Mouse (Mus musculus) frontal cortex, postnatal 14 days (tissue): Measurements from ENCODE around the gene Hnrnpl.
A peak's percentile ranks its signal among the peaks of the same experiment; 100 is the strongest.

Experiments used
- DNase-seq, 2 experiments: peaks; one replicate each; pipeline ENCODE4 v3.0.0; 2022; ENCODE audit warnings: low spot score in 2 of 2

Gene Hnrnpl

DNA sequence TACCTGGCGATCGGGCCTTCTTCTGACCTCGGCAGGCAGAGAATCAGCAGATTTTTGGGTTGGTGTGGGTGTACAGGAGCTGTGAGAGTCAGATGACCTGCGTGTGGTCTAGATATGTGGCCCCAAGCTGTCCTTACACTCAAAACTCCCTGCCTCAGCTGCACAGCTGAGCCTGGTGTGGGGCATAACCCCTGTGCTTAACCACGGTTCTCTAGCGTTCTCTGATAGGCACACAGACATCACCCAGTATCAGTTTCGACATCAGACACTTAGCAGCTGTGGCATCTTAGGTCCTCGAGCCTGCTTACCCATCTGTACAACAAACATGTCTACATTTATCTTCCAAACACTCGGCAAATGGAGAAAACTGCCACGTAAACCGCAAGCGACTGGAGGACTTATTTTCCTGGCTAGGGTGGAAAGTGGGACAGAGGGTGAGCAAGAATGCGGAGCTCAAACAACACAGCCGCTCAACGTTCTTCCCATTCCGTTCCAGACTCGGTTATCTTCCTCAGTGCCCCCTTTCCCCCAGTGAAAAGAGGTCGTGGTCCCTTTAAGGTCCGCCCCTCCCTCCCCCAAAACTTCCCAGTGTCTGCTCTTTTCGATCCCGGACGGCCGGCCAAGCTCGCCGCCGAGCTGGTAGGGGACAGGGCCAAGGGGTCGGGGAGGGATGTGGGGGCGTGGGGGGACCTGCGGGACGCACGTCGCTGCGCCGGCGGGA lies at the start of gene Hnrnpl:
Gene Hnrnpl (plus strand): TSS at position 321 of the 721 bp plus-strand sequence.
- peak in 1 of 2 experiments; percentile 53 for DNase-seq

DNA sequence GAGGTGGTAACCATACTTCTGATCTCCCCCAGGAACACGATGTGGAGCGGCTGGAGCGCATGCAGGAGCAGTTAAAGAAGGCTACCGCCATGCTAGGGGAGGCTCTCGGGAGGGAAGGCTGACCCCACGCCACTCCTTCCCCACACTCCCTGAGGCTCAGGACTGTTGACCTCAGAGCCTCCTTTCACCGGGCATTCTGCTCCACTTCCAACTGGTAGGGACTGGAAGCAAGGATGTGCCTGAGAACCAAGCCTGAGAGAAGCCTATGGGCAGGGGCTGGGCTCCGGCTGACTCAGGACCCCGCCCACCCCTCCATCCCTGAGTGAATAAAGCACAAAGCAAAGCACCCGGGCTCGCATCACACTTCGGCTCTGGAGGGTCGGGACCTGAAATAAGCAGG lies 49.7 kb upstream of the Hnrnpl start:
- no peak for DNase-seq

DNA sequence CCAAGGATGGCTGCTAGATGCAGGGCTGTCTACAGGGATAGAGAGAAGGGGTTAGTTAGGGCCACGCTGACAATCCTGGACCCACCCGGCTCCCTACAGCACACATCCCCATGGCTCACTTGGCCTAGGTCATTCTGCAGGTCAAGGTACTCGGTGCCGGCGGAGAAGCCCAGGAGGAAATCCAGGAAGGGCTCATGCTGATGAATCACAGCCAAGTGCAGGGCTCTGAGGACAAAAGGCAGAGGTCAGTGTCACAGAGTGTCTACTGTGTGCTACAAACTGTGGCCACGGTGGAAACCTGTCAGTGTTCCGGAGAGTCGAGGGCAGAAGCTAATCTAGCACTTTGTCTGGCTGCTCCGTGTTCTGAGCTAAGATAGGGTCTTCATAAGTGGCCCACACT lies 46.4 kb upstream of the Hnrnpl start:
- no peak for DNase-seq

DNA sequence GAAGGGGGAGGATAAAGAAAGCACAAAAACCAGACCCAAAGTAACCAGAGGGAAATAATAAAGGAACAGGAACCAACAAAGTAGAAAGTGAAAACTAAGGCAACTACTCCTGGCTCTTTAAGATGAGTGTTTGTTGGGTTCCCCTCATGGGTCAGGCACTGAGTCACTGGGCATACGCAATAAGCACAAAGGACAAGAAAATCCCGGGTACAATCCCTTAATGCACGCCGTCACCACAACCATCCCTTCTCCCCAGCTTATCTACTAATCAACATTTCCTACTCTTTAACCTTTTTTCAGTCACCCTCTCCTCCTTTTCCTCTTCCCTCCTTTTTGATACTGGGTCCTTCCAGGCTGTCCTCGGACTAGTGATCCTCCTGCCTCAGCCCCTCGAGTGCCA lies 43.1 kb upstream of the Hnrnpl start:
- DNase-seq, result no peak

DNA sequence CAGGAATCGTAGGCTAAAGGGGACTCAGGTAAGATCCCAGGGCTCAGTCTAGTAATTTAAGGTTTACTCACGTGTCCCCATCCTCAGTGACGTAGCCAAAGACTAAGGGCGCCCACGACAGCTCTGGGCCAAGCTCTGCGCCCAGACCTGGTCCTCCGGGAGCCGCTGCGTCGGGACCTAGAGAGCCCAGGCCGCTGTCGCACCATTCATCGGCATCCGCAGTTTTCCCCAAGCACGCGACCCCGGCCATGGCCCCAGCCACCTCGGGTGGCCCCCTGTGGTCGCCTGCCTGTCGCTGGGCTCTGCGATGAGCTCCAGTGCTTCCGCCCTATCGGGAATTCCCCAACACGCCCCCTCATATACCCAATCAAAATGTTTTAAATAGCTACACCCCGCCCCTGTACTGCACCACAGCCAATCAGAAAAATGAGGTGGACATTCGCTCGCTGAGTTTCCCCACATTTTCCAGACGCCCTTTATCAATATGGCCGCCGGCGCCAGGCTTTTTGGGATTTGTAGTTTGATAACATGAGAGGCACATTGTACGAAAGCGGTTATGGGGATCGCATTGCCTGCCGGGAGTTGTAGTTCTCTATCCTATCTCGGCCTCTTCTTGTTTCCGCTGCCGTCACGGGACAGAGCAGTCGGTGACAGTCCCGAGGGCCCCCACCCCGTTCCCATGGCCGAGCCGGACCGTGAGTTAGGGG lies 42.0 kb upstream of the Hnrnpl start, which contains the start of gene Sirt2:
Gene Sirt2 (plus strand): TSS at position 563 of the 707 bp plus-strand sequence.
- peak; percentile 98 to 99 for DNase-seq

DNA sequence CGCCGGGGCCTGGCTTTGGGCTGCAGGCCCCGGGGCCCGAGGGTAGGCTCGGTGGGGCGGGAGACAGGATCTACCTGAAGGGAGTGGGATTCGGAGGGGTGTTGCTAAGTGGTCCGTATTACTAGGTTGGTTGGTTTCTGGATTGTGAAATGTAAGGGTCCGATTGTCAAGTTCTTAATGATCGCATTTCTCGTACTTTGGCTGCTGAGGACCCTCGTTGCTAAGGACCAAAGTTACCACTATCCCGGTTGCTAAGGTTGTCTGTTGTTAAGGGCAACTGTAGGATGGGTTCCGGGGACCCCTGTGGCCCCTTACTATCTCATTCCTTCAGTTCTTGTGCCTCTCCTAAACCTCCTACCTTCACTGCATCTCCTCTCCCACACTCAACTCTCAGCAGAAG lies 41.4 kb upstream of the Hnrnpl start:
- no peak for DNase-seq

DNA sequence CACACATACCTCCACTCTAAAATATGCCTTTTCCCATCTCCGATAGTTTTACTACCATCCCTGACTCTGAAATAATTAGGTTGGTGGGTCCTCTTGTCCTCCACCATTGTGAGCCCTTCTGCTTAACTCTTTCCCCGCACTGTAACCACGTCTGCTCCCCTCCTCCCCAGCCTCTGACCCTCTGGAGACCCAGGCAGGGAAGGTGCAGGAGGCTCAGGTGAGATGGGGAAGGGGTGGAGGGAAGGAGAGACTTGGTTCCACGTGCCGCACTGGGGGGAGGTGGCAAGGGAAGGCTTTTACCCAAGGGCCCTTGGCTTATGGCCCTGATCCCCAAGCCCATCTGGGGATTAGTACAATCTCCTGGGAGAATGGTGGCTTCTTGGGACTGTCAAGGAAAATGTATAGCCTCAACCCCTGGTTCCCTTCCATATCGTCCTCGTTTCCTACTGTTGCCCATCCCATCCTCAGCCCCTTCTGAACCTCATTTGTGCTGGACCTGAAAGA lies 40.8 kb upstream of the Hnrnpl start, which contains the start of gene Nfkbib:
Gene Nfkbib (minus strand): TSS at position 51 of the 504 bp plus-strand sequence.
- no peak for DNase-seq

DNA sequence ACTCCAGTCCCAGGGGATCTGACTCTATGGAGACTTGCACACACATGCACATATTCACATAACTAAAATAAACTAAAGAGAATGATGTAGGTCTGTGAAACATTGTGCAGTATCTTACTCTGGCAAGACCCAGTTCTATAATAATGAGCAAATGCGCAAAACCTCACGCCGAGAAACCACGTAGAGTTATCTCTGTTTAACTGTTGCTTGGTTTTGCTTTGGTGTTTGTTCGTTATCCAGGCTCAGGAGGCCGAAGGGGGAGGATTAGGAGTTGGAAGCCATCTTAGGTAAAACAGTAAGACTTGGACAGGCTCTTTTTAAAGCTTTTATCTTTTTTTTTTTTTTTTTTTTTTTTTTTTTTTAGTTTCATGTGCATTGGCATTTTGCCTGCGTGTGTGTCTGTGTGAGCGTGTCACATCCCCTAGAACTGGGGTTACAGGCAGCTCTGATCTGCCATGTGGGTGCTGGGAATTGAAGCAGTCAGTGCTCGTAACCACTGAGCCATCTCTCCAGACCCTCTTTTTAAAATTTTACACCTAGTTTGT lies 38.9 kb upstream of the Hnrnpl start:
- DNase-seq, result no peak

DNA sequence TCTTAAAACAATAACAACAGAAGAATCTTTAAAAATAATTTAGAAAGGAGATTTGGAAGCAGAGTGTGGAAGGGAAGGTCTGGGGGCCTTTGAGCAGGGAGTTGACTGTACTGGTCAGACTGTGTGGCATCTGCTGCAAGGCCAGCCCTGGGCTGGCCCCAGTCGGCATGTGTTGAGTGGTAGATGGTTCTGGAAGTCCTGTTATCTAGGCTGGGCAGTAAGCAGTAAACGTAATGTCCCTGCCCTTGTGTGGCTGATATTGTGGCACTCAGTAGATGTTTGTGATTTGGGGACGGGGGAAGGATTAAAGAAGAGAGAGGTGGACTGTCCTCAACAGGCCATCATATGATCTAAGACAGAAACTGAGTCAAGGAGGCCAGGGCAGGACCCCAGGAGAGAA lies 38.0 kb upstream of the Hnrnpl start:
- DNase-seq, result no peak

DNA sequence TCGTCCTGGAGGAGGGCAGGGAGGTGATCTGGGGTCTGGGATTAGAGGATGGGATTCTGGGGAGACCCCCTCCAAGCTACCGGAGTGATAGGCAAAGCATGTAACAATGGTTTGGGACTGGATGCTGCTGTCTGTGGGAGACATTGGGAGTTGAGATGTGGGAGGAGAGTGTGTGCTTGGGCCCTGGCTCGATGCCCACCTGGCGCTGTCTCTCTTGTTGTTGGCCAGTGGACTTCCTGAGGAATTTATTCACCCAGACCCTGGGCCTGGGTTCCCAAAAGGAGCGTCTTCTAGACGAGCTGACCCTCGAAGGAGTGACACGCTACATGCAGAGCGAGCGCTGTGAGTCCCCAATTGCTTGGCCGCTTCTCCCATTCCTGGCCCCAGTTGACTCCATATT lies 36.5 kb upstream of the Hnrnpl start:
- DNase-seq, result no peak

DNA sequence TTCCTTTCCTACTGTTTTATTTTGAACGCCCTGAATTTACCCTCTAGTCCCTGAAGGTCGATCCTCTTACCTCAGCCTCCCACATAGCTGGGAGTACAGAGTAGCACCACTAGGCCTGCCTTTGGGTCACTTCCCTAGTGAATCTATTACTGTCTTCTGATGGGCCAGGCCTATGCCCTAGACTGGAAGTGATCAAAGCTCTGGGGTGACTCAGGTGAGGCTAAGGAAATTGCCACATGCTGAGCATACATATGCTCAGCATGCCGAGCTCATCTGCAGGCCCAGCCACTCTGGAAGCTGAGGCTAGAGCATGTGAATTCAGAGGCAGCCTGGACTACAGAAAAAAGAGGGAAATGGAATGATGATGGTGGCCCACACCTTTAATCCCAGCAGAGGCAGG lies 35.2 kb upstream of the Hnrnpl start:
- no peak for DNase-seq

DNA sequence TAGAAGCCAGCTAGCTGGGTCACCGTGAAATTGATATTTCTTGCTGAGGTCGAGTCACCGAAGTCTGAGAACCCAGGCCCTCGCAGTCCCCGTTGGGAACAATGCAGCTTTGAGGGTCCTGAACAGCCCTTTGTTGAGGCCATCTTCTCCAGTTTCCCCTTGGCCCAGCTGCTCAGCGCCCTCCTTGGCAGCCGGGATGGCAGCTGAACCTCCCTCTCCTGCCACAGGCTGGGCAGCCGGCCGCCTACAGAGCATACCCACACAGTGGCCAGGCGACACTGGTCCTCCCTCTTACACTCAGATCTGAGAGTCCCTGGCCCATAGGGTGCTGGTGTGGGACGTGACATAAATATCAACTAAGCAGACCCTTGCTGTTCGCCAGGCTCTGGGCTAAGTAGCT lies 34.2 kb upstream of the Hnrnpl start:
- DNase-seq, result no peak

DNA sequence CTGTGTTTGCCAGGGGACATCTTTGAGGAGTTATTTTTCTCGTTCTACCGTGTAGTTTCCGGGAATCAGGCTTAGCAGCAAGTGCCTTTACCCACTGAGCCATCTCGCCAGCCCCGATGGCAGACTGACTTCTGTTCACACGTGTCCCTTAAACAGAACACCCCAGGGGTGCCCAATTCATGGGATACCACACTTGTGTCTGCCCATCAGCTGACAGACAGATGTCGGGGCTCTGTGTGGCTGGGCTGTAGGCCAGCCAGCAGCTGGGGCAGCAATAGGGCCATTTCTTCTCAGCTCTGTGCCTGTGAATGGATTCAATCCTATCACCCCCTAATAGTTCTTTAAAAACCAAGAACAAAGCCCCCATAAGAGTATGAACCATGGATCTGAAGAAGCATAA lies 33.2 kb upstream of the Hnrnpl start:
- DNase-seq, result no peak

DNA sequence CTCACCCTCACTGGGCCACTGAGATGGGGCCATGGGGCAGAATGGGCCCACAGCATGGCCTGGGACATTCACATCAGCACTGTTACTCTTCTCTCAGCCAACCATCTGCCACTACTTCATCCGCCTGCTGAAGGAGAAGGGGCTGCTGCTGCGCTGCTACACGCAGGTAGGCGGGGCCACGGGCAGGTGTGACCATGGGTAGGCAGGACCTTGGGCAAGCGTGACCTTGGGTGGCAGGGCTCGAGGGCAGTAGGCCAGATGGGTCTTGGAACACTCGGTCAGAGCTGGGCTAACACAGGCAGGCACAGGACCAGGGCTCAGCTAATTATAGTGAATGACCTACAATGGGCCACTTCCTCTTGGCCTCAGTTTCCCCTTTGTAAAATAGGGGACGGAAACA lies 29.5 kb upstream of the Hnrnpl start:
- no peak for DNase-seq

DNA sequence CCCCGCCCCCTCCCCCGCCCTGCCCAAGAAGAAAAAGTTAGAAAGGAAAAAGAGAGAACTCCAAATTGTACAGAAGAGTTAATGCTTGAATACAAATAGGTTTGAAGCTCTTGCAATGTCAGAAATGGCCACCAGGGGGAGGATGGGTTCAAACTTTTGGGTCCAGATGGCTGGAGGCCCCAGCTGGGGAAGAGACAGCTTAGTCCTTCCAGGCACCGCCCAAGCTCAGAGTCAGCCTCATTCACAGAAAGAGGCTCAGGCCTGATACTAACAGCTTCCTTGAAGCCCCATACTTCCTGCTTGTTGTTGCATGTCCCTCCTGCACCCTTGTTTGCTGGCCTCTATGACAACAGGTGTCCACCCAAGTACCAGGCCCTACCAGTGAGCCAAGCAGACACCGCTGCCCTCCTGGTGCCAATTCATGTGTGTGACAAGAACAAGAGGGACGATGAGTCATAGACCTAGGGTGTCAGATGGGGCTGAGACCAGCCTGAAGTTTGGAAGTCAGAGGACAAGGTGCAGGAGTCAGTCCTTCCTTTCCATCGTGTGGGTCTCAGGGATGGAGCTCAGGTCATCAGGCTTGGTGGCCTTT lies 28.2 kb upstream of the Hnrnpl start:
- DNase-seq, result peak; percentile 77 to 88

DNA sequence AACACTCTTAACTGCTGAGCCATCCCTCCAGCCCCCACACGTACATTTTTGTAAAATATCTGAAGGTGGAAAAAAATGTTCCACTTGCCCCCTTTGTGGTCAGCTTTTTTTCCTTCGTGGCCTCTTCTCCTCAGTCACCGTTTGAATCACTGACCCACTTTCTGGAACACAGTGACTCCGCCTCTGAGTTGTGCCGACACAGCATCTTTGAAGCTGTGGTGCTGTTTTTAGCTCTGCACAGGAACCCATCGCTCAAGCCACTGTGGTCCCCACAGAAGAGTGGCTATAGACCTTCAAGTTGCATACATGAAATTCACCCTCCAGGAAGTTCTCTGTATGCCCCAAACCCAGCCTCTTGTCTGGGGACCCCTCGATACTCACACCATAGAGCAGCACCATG lies 27.5 kb upstream of the Hnrnpl start:
- no peak for DNase-seq

DNA sequence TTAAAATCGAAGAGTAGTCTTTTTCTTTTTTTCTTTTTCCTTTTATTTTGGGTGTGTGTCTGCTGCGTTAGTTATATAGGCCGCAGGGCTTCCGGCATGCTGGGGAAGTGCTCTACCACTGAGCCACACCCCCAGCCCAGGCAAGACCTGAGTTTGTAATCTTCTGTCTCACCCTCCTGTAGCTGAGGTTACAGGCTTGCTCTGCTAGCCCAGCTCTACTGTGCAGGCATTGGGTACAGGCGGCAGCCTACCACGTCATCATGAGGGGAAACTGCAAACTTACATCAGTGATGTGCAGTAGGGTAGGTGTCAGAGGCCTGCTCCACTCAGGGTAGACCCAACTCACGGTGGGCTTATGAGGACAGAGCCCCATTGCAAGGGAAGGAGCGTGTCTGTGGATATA lies 27.1 kb upstream of the Hnrnpl start:
- DNase-seq, result no peak

DNA sequence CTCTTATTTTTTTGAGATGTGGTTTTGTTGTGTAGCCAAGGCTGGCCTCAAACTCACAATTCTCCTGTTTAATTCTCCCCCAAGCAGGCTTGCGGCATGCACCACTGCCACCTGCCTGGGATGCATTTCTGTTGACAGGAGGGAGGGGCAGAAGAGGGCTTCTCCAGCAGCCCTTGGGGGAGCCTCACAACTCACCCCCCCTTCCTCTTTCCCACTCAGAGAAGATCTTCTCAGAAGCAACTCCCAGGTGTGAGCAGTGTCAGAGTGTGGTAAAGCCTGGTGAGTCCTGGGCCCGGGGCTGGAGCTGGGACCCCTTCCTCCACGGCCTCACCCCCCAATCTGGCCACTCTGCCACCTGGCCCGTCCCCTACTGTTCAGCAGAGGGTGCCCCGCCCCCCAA lies 23.2 kb upstream of the Hnrnpl start:
- DNase-seq, result no peak

DNA sequence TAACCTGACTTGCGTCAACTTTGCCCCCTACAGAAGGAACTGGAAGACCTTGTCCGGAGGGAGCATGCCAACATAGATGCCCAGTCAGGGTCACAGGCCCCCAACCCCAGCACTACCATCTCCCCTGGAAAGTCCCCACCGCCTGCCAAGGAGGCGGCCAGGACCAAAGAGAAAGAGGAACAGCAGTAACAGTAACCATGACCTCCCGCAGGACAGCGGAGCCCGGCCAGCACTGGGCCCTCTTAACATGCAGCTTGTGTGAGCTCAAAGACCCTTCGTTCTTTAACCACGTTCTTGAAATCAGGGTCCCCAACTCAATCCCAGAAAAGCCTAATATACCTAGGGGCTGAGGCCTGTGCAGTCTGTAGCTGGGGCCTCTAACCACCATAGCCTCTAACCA lies 20.5 kb upstream of the Hnrnpl start:
- DNase-seq, result no peak

DNA sequence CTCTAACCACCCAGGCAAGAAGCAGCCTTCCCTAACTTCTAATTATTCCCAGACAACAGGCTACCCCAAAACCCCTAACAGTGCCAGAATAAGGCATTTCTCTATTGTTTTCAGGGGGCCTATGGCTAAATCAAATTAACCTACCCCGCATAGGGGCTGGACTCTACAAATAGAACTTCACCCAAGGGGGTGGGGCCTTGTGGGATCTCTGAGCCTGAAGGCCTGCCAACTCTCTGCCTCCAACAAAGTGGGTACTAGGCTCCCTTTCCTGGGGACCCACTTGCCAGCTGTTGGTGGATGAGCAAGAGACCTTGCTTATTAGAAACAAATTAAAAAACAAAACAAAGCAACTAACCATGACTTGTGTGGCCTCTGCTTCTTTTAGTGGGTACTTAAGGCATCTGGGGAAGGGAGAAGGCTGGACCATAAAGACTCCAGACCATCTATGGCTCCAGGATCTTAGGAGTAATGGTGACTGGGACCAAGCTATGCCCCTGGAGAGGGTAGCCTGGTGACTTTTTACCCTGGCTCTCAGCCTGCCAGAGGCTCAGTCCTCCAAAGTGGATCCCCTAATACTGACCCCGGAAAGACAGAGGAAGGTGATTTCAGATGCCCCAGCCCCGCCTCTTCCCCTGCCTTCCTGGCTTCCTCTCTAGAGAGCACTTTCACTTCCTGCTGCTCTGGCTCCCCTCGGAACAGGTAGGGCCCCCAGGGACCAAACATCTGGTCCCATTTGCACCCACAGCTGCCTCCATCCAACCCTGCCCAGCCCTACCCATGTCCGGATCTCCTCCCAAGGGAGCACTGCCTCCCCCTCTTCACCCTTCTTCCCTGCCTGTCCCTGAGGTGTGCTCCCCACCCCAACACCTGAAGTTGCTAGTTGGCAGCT lies 19.8 kb upstream of the Hnrnpl start, which contains the start of gene Rinl:
Gene Rinl (plus strand): TSS at position 663 of the 889 bp plus-strand sequence.
- DNase-seq, result no peak

DNA sequence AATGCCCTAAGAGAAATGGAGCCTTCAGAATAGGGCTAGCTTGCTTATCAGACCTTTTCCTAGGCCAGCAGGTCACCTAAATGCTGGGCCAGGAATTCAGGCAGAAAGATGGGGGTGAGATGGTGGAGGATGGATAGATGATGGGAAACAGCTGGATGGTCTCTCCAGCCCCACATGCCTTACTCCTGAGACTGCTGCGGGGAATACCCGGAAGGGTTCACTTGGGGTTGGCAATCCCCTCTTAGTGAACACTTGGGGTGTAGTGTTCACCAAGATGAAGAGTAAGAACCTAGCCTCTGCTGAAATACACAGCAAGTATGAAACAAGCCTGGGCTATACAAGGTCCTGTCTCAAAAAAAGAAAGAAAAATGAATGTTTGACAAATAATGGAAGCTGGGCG lies 19.1 kb upstream of the Hnrnpl start:
- no peak for DNase-seq
